24 mouse cellular contexts compared by ENCODE assay signal in the genomic region with DNA sequence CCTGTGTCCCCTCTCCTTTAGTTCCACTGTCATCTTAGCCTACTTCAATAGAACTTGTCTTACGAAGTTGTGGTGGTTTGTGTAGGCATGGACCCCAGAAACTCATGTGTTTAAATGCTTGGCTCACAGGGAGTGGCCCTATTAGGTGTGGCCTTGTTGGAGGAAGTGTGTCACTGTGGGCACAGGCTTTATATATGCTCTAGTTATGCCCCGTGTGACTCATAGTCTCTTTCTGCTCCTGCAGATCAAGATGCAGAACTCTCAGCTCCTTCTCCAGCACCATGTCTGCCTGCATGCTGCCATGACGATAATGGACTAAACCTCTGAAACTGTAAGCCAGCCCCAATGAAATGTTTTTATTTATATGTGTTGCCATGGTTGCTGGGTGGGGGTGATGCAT. TPM values are rescaled to one million over a fixed set of nuclear protein-coding genes. Genes with fewer than 3 reads are reported as not detected.
A peak's percentile ranks its signal among the peaks of the same experiment; 100 is the strongest.
DNase-seq lines count a peak whose midpoint lies in the region; ATAC-seq lines count a peak whose summit lies in the region.
"Had no signal": no experiment of that assay in that cellular context is flagged by ENCODE, and none has a peak within 500 bp of the region (broad histone marks: within the 10 kb centered on the region; RNA-seq: fewer than 3 reads in every experiment).

No protein-coding gene starts in this region.

- peak; percentile 64 for ATAC-seq in activated CD4-positive, CD25-positive, alpha-beta regulatory T cell, adult 4 months
- ATAC-seq: forebrain, embryonic 13.5 days; intestine, embryonic 15.5 days; liver, postnatal 0 days; midbrain, embryonic 15.5 days had no signal

- peak; percentile 9 for DNase-seq in lung, postnatal 36 days
- DNase-seq in lung, postnatal 4 days = no peak
- DNase-seq in naive thymus-derived CD4-positive, alpha-beta T cell, adult 2 months (ENCODE audit: low read depth) = peak; percentile 59
- DNase-seq in layer of hippocampus, adult 9-11 months = no peak
- DNase-seq in right cerebral cortex, postnatal 36 days (ENCODE audit: low spot score in 2 of 2) = no peak
- no peak for DNase-seq in Muller cell, postnatal 12 days (ENCODE audit: inconsistent ontology term)
- DNase-seq: adrenal gland, adult 2 months; cerebellum, adult 8-10 months; gastrocnemius, postnatal 14 days; liver, postnatal 0 days; lung, postnatal 10 days; right cerebral cortex, adult 18-20 months; thymus, postnatal 36 days had no signal

RNA-seq across cellular contexts. Expression of a gene that starts 37.7 kb away (rescaled TPM):
- polyA plus RNA-seq in activated CD4-positive, CD25-positive, alpha-beta regulatory T cell, adult 4 months (2017; shearing (Covaris generic)) = 100 to 1,000 TPM in 1 of 2 experiments, 10 to 100 TPM in 1; 54.4 to 136 TPM
- polyA plus RNA-seq: adrenal gland, adult 2 months; embryonic facial prominence, embryonic 11.5 days; forebrain, embryonic 13.5 days; heart, embryonic 10.5 days; heart, postnatal 0 days; hindbrain, embryonic 12.5 days; kidney, embryonic 15.5 days; limb, embryonic 15.5 days; midbrain, embryonic 15.5 days; neural tube, embryonic 11.5 days had no signal

Comparison
In these comparisons a context has a peak if more than half of its experiments do, and no peak if none do; other contexts are left out.
1. DNase-seq: peak in lung, postnatal 36 days (single experiment) and naive thymus-derived CD4-positive, alpha-beta T cell, adult 2 months (single experiment); none in lung, postnatal 4 days (0 of 2), layer of hippocampus, adult 9-11 months (single experiment), right cerebral cortex, postnatal 36 days (0 of 2) and Muller cell, postnatal 12 days (single experiment).